Mouse (Mus musculus) midbrain, embryonic 15.5 days (tissue): ENCODE results near the gene Syf2. TPM values are rescaled to one million over a fixed set of nuclear protein-coding genes. Genes with fewer than 3 reads are reported as not detected.

ENCODE experiments used
- ATAC-seq: fragments of 200-750 bp; cut with Nextera tagmentation; replicated peaks from 2 replicates; pipeline ENCODE4 v1.8.0; 2017; ENCODE audit warnings: moderate TSS enrichment
- H3K27ac ChIP-seq: fragments of 300-500 bp; sonication (generic); 2 replicates; pipeline ENCODE4 v1.5.1; 2015; ENCODE audit warnings: mild to moderate bottlenecking, inconsistent platforms
- H3K27me3 ChIP-seq: fragments of 300-500 bp; sonication (generic); replicated peaks from 2 replicates; pipeline ENCODE4 v1.6.1; 2015; ENCODE audit warnings: inconsistent platforms
- H3K36me3 ChIP-seq: fragments of 300-500 bp; sonication (generic); replicated peaks from 2 replicates; pipeline ENCODE4 v1.6.1; 2015; ENCODE audit warnings: inconsistent platforms
- H3K4me1 ChIP-seq: fragments of 300-500 bp; sonication (generic); 2 replicates; pipeline ENCODE4 v1.6.1; 2015; ENCODE audit warnings: inconsistent platforms
- H3K4me2 ChIP-seq: fragments of 300-500 bp; sonication (generic); 2 replicates; pipeline ENCODE4 v1.6.1; 2015; ENCODE audit warnings: inconsistent platforms, mild to moderate bottlenecking, moderate library complexity
- H3K4me3 ChIP-seq: fragments of 300-500 bp; sonication (generic); 2 replicates; pipeline ENCODE4 v1.5.1; 2015; ENCODE audit warnings: mild to moderate bottlenecking, inconsistent platforms
- H3K9ac ChIP-seq: fragments of 300-500 bp; sonication (generic); 2 replicates; pipeline ENCODE4 v1.6.1; 2015; ENCODE audit warnings: mild to moderate bottlenecking, inconsistent platforms
- H3K9me3 ChIP-seq: fragments of 300-500 bp; sonication (generic); 2 replicates; pipeline ENCODE4 v1.6.1; 2016; ENCODE audit warnings: inconsistent platforms
- WGBS: fragments of 180-500 bp; shearing (Covaris S2); methylation state at CpG from one replicate; pipeline ENCODE4 v1.1.7; 2015; ENCODE audit warnings: mixed read lengths; 5-methylcytosine and 5-hydroxymethylcytosine counted together
- polyA plus RNA-seq: library from polyadenylated mRNA; unstranded; fragments of >200 nt; fragmentation: Nextera tagmentation; extraction: Ambion mirVana; gene quantifications from 2 replicates; pipeline ENCODE4 v1.2.1, GENCODE M21; 2015

Syf2 gene
- polyA plus RNA-seq, 1 experiment from 2014 or later: 58.6 TPM

GRCm38 (mm10) chr4:134955845-134956244 lies 25.1 kb downstream of the Syf2 start:
- Histone ChIP-seq H3K27ac (no peak overlapping the region), H3K4me1 (0 out of 2 replicates have a peak, but pooled peaks cover 5% of the 10 kb centered on the region), H3K4me2 (no peak overlapping the region), H3K27me3 (0 out of 2 replicates have a peak, but pooled peaks cover 4% of the 10 kb centered on the region), H3K9ac (no peak overlapping the region), H3K9me3 (no peaks in the 10 kb centered on the region), H3K36me3 (no peaks in the 10 kb centered on the region), H3K4me3 (no peak overlapping the region)
- ATAC-seq: no peak
- WGBS: 83% methylated on average over 3 of the region's 3 CpGs

GRCm38 (mm10) chr4:134956328-134956727 lies 25.6 kb downstream of the Syf2 start:
- Histone ChIP-seq H3K4me3 (no peak overlapping the region), H3K27me3 (0 out of 2 replicates have a peak, but pooled peaks cover 4% of the 10 kb centered on the region), H3K9ac (no peak overlapping the region), H3K27ac (no peak overlapping the region), H3K4me2 (no peak overlapping the region), H3K9me3 (no peaks in the 10 kb centered on the region), H3K36me3 (no peaks in the 10 kb centered on the region), H3K4me1 (0 out of 2 replicates have a peak, but pooled peaks cover 5% of the 10 kb centered on the region)
- WGBS: 23% methylated on average over 3 of the region's 3 CpGs
- no peak for ATAC-seq

- no peaks in the 10 kb centered on the region for H3K9me3 ChIP-seq
- H3K27me3 ChIP-seq: no peaks in the 10 kb centered on the region
- 30% methylated on average over 19 of the region's 19 CpGs for WGBS
- no peak overlapping the region for H3K4me3 ChIP-seq
- ATAC-seq: no peak
- no peak overlapping the region for H3K9ac ChIP-seq
- H3K4me1 ChIP-seq: no peaks in the 10 kb centered on the region
- no peak overlapping the region for H3K27ac ChIP-seq
- no peaks in the 10 kb centered on the region for H3K36me3 ChIP-seq
- no peak overlapping the region for H3K4me2 ChIP-seq
Measured at GRCm38 (mm10) chr4:134963021-134963776, 32.5 kb downstream of the Syf2 start.

GRCm38 (mm10) chr4:134967887-134968604 lies 37.3 kb downstream of the Syf2 start:
- Histone ChIP-seq H3K4me3 (no peak overlapping the region), H3K9ac (no peak overlapping the region), H3K9me3 (no peaks in the 10 kb centered on the region), H3K4me1 (no peaks in the 10 kb centered on the region), H3K36me3 (no peaks in the 10 kb centered on the region), H3K4me2 (no peak overlapping the region), H3K27ac (no peak overlapping the region), H3K27me3 (no peaks in the 10 kb centered on the region)
- 83% methylated on average over 20 of the region's 20 CpGs for WGBS
- no peak for ATAC-seq

GRCm38 (mm10) chr4:134968605-134968976 lies 37.9 kb downstream of the Syf2 start:
- Histone ChIP-seq H3K4me3 (no peak overlapping the region), H3K4me1 (no peaks in the 10 kb centered on the region), H3K27ac (no peak overlapping the region), H3K9ac (no peak overlapping the region), H3K27me3 (no peaks in the 10 kb centered on the region), H3K9me3 (no peaks in the 10 kb centered on the region), H3K4me2 (no peak overlapping the region), H3K36me3 (no peaks in the 10 kb centered on the region)
- no peak for ATAC-seq
- WGBS: 84% methylated on average over 18 of the region's 18 CpGs

GRCm38 (mm10) chr4:134975261-134975928 lies 44.7 kb downstream of the Syf2 start:
- H3K4me1 ChIP-seq: peaks cover 4% of the 10 kb centered on the region
- no peak overlapping the region for H3K4me3 ChIP-seq
- no peak overlapping the region for H3K9ac ChIP-seq
- H3K27me3 ChIP-seq: no peaks in the 10 kb centered on the region
- H3K4me2 ChIP-seq: 0 out of 2 replicates have a peak overlapping the region, but pooled peaks have one; percentile 9
- no peaks in the 10 kb centered on the region for H3K9me3 ChIP-seq
- 24% methylated on average over 14 of the region's 14 CpGs for WGBS
- H3K27ac ChIP-seq: no peak overlapping the region
- no peak for ATAC-seq
- no peaks in the 10 kb centered on the region for H3K36me3 ChIP-seq

- Histone ChIP-seq H3K36me3 (no peaks in the 10 kb centered on the region), H3K4me3 (no peak overlapping the region), H3K4me1 (peaks cover 4% of the 10 kb centered on the region), H3K27me3 (no peaks in the 10 kb centered on the region), H3K4me2 (no peak overlapping the region), H3K9ac (no peak overlapping the region), H3K27ac (no peak overlapping the region), H3K9me3 (no peaks in the 10 kb centered on the region)
- WGBS: 92% methylated on average over 4 of the region's 4 CpGs
- no peak for ATAC-seq
Measured at GRCm38 (mm10) chr4:134975929-134976308, 45.2 kb downstream of the Syf2 start.

- Histone ChIP-seq H3K4me2 (no peak overlapping the region), H3K4me3 (no peak overlapping the region), H3K36me3 (no peaks in the 10 kb centered on the region), H3K4me1 (peaks cover 4% of the 10 kb centered on the region), H3K9me3 (no peaks in the 10 kb centered on the region), H3K27ac (no peak overlapping the region), H3K27me3 (no peaks in the 10 kb centered on the region), H3K9ac (no peak overlapping the region)
- no peak for ATAC-seq
- WGBS: 77% methylated on average over 8 of the region's 8 CpGs
Measured at GRCm38 (mm10) chr4:134978930-134979329, 48.2 kb downstream of the Syf2 start.

- Histone ChIP-seq H3K27ac (no peak overlapping the region), H3K9ac (no peak overlapping the region), H3K9me3 (no peaks in the 10 kb centered on the region), H3K27me3 (no peaks in the 10 kb centered on the region), H3K4me1 (no peaks in the 10 kb centered on the region), H3K36me3 (no peaks in the 10 kb centered on the region), H3K4me2 (no peak overlapping the region), H3K4me3 (no peak overlapping the region)
- no peak for ATAC-seq
- WGBS: 63% methylated on average over 7 of the region's 7 CpGs
Measured at GRCm38 (mm10) chr4:134981959-134982431, 51.3 kb downstream of the Syf2 start.

- 58% methylated on average over 5 of the region's 5 CpGs for WGBS
- H3K4me2 ChIP-seq: no peak overlapping the region
- no peak overlapping the region for H3K4me3 ChIP-seq
- H3K27ac ChIP-seq: no peak overlapping the region
- no peaks in the 10 kb centered on the region for H3K9me3 ChIP-seq
- no peaks in the 10 kb centered on the region for H3K4me1 ChIP-seq
- H3K27me3 ChIP-seq: no peaks in the 10 kb centered on the region
- ATAC-seq: no peak
- no peaks in the 10 kb centered on the region for H3K36me3 ChIP-seq
- H3K9ac ChIP-seq: no peak overlapping the region
Measured at GRCm38 (mm10) chr4:134983136-134983535, 52.4 kb downstream of the Syf2 start.

- Histone ChIP-seq H3K4me2 (no peak overlapping the region), H3K27me3 (no peaks in the 10 kb centered on the region), H3K27ac (no peak overlapping the region), H3K9ac (no peak overlapping the region), H3K4me1 (no peaks in the 10 kb centered on the region; the same call in 1 of the 2 replicates), H3K9me3 (no peaks in the 10 kb centered on the region), H3K36me3 (no peaks in the 10 kb centered on the region), H3K4me3 (no peak overlapping the region)
- ATAC-seq: no peak
- 75% methylated on average over 3 of the region's 3 CpGs for WGBS
Measured at GRCm38 (mm10) chr4:134984555-134984954, 53.9 kb downstream of the Syf2 start.

GRCm38 (mm10) chr4:134985626-134986335 lies 55.1 kb downstream of the Syf2 start:
- H3K4me1 ChIP-seq: no peaks in the 10 kb centered on the region; the same call in 1 of the 2 replicates
- H3K9me3 ChIP-seq: no peaks in the 10 kb centered on the region
- no peak overlapping the region for H3K4me3 ChIP-seq
- no peaks in the 10 kb centered on the region for H3K36me3 ChIP-seq
- no peak overlapping the region for H3K4me2 ChIP-seq
- no peak overlapping the region for H3K27ac ChIP-seq
- no peak for ATAC-seq
- 78% methylated on average over 11 of the region's 11 CpGs for WGBS
- no peak overlapping the region for H3K9ac ChIP-seq
- no peaks in the 10 kb centered on the region for H3K27me3 ChIP-seq
